Mouse (Mus musculus): ENCODE measurements at regions not wholly inside any gene's neighbourhood (a gene's known extent, or its start where the extent isn't known, plus 50 kb on each side); places are given as distances from the start of the nearest gene placed in this dataset.

DNA sequence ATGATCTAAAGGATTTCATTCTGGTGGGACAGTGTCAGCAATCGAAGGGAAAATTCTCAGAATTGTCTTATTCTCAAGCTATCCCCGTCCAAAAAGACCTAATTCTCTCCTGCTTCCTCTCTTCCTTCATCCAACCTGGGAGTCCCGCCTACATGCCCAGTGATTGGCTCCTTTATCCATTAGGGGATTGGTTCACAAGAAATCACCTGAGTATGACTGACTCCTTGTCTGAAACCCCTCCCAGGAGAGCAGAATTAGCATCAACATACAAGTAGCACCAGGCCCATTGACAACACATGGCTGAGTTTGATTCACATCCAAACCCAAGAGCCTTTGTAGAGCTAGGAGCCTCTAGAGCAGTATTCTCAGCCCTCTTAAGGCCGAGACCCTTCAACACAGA lies 148.9 kb downstream of the Zfp706 start:
- Histone ChIP-seq H3K36me3 (ENCODE audit: control insufficient read depth in 1 of 2, insufficient read depth in 2 of 2, low read length in 2 of 2) (no peaks in the 10 kb centered on the region), H3K4me1 (ENCODE audit: control insufficient read depth in 1 of 2, insufficient read depth in 2 of 2, low read length in 2 of 2) (peaks cover 0 to 3% of the 10 kb centered on the region in 2 experiments; a peak in 1 of 4 replicates), H3K9me3 (replicated peaks; ENCODE audit: insufficient read depth, low read length) (no peaks in the 10 kb centered on the region), H3K9ac (ENCODE audit: control insufficient read depth, low read depth, low read length, poor library complexity, severe bottlenecking) (no peak overlapping the region), H3K27me3 (ENCODE audit: control insufficient read depth in 1 of 2, insufficient read depth in 2 of 2, low read length in 2 of 2) (no peaks in the 10 kb centered on the region), H3K27ac (ENCODE audit: control insufficient read depth, low read depth, low read length) (no peak overlapping the region), H3K4me3 (ENCODE audit: control insufficient read depth in 1 of 2, insufficient read depth in 1 of 2, low read depth in 2 of 2, low read length in 2 of 2) (no peak overlapping the region), H3K79me2 (ENCODE audit: control insufficient read depth, insufficient read depth, low read length, poor library complexity) (no peaks in the 10 kb centered on the region)
- peak; percentile 46 for DNase-seq (ENCODE audit: low read depth, low spot score)
- TF ChIP-seq MYC (IDR thresholded peaks at IDR 0.05; ENCODE audit: low read depth, low read length) (no peak), NELFE (IDR thresholded peaks at IDR 0.05; ENCODE audit: low read depth, low read length) (0 out of 2 replicates have a peak, but pooled peaks have one; percentile 20)

DNA sequence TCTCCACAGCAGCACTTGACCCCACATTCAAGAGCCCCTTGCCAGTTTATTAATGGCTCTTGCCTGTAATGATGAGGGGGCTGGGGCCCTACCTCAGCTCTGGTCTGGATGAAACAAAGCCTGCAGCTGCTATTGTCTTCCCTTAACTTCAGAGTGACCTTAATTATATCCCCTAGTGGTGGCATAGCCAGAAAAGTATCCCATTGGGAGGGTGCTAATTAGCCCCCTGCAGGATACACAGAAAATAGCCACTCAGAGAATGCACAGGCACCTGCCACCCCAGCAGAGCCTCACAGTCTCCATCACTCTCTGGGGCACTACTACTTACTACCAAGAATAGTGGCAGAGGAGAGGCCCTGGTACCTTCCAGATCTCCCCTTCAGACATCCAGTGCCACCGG lies 150.0 kb downstream of the Zfp706 start:
- no peak overlapping the region for H3K27ac ChIP-seq (ENCODE audit: control insufficient read depth, low read depth, low read length)
- no peak overlapping the region for H3K9ac ChIP-seq (ENCODE audit: control insufficient read depth, low read depth, low read length, poor library complexity, severe bottlenecking)
- no peaks in the 10 kb centered on the region for H3K9me3 ChIP-seq (replicated peaks; ENCODE audit: insufficient read depth, low read length)
- TF ChIP-seq MAX (IDR thresholded peaks at IDR 0.05; ENCODE audit: low read length) (no peak), CTCF (IDR thresholded peaks at IDR 0.05 in 2 of 3, conservative IDR thresholded peaks at IDR 0.05 in 1 of 3; ENCODE audit: control insufficient read depth in 1 of 3, insufficient read depth in 1 of 3, low read depth in 2 of 3, low read length in 3 of 3, poor library complexity in 1 of 3, severe bottlenecking in 1 of 3) (peak in 2 of 3 experiments; percentile 37 to 67; a peak in 4 of 6 replicates), ETS1 (IDR thresholded peaks at IDR 0.05; ENCODE audit: low read depth, low read length) (no peak), TAL1 (IDR thresholded peaks at IDR 0.05; ENCODE audit: low read length) (no peak), POLR2AphosphoS2 (IDR thresholded peaks at IDR 0.05; ENCODE audit: low read length) (no peak), EP300 (IDR thresholded peaks at IDR 0.05; ENCODE audit: low read depth in 1 of 2, low read length in 2 of 2) (no peak), SMC3 (IDR thresholded peaks at IDR 0.05; ENCODE audit: low read depth, low read length) (peak; percentile 43; the same call in 1 of the 2 replicates), POLR2A (IDR thresholded peaks at IDR 0.05; ENCODE audit: control insufficient read depth in 1 of 2, insufficient read depth in 1 of 2, low read depth in 1 of 2, low read length in 2 of 2, poor library complexity in 1 of 2) (no peak), MEF2A (IDR thresholded peaks at IDR 0.05; ENCODE audit: extremely low read depth, insufficient replicate concordance, low read depth, low read length, poor library complexity, severe bottlenecking) (no peak), TBP (IDR thresholded peaks at IDR 0.05; ENCODE audit: low read depth, low read length) (no peak), ZC3H11A (IDR thresholded peaks at IDR 0.05; ENCODE audit: low read depth, low read length) (no peak), MAFK (IDR thresholded peaks at IDR 0.05; ENCODE audit: borderline replicate concordance, low read depth, low read length) (no peak)
- no peaks in the 10 kb centered on the region for H3K27me3 ChIP-seq (ENCODE audit: control insufficient read depth in 1 of 2, insufficient read depth in 2 of 2, low read length in 2 of 2)
- peak; percentile 35 for DNase-seq (ENCODE audit: low read depth, low spot score)
- no peaks in the 10 kb centered on the region for H3K36me3 ChIP-seq (ENCODE audit: control insufficient read depth in 1 of 2, insufficient read depth in 2 of 2, low read length in 2 of 2)
- no peaks in the 10 kb centered on the region for H3K79me2 ChIP-seq (ENCODE audit: control insufficient read depth, insufficient read depth, low read length, poor library complexity)
- no peaks in the 10 kb centered on the region for H3K4me1 ChIP-seq (ENCODE audit: control insufficient read depth in 1 of 2, insufficient read depth in 2 of 2, low read length in 2 of 2)
- H3K4me3 ChIP-seq (ENCODE audit: control insufficient read depth in 1 of 2, insufficient read depth in 1 of 2, low read depth in 2 of 2, low read length in 2 of 2), result no peak overlapping the region

DNA sequence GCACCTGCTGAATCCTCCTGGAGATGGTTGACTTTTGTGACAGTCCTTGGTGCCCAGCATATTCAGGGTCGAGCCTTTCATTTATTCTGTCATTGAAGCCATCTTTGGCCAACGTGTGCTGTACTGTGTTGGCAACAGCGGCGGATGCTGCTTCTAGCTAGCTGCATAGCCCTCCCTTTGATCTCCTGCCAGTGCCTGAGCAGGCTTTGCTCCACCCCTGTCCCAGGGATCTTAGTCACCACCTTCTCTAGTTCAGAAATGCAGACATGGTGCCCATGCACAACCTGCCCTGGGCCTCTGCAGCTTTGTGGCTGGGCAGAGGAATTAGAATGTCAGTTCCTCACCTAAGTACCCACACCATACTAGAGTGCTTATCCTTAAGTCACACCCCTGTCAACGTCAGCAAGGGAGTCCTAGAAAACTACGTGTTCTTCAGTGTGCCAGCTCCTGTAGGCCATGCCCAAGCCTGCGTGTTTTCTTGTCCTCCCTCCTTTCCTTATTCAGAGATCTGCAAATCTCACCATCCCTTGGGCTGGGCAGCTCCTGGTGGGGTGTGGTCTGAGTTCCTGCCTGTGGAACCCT lies 151.9 kb downstream of the Zfp706 start:
- H3K4me3 ChIP-seq (ENCODE audit: control insufficient read depth in 1 of 2, insufficient read depth in 1 of 2, low read depth in 2 of 2, low read length in 2 of 2), result no peak overlapping the region
- H3K27ac ChIP-seq (ENCODE audit: control insufficient read depth, low read depth, low read length), result no peak overlapping the region
- no peak for DNase-seq (ENCODE audit: low read depth, low spot score)
- H3K36me3 ChIP-seq (ENCODE audit: control insufficient read depth in 1 of 2, insufficient read depth in 2 of 2, low read length in 2 of 2), result no peaks in the 10 kb centered on the region
- H3K27me3 ChIP-seq (ENCODE audit: control insufficient read depth in 1 of 2, insufficient read depth in 2 of 2, low read length in 2 of 2), result no peaks in the 10 kb centered on the region
- no peak overlapping the region for H3K9ac ChIP-seq (ENCODE audit: control insufficient read depth, low read depth, low read length, poor library complexity, severe bottlenecking)
- H3K79me2 ChIP-seq (ENCODE audit: control insufficient read depth, insufficient read depth, low read length, poor library complexity), result no peaks in the 10 kb centered on the region
- no peaks in the 10 kb centered on the region for H3K4me1 ChIP-seq (ENCODE audit: control insufficient read depth in 1 of 2, insufficient read depth in 2 of 2, low read length in 2 of 2)
- TF ChIP-seq HCFC1 (IDR thresholded peaks at IDR 0.05; ENCODE audit: low read depth, low read length), result no peak
- TF ChIP-seq TCF12 (IDR thresholded peaks at IDR 0.05; ENCODE audit: low read depth, low read length), result no peak
- TF ChIP-seq MAZ (IDR thresholded peaks at IDR 0.05; ENCODE audit: low read depth, low read length), result no peak
- no peak for TF ChIP-seq NELFE (IDR thresholded peaks at IDR 0.05; ENCODE audit: low read depth, low read length)
- no peak for TF ChIP-seq E2F4 (IDR thresholded peaks at IDR 0.05; ENCODE audit: borderline replicate concordance, low read depth, low read length)
- no peak for TF ChIP-seq MAX (IDR thresholded peaks at IDR 0.05; ENCODE audit: low read length)
- TF ChIP-seq MYC (IDR thresholded peaks at IDR 0.05; ENCODE audit: low read depth, low read length), result no peak
- no peak for TF ChIP-seq POLR2A (IDR thresholded peaks at IDR 0.05; ENCODE audit: control insufficient read depth in 1 of 2, insufficient read depth in 1 of 2, low read depth in 1 of 2, low read length in 2 of 2, poor library complexity in 1 of 2)
- TF ChIP-seq MAFK (IDR thresholded peaks at IDR 0.05; ENCODE audit: borderline replicate concordance, low read depth, low read length), result no peak
- no peak for TF ChIP-seq UBTF (IDR thresholded peaks at IDR 0.05; ENCODE audit: borderline replicate concordance, insufficient read depth, low read depth, low read length)
- TF ChIP-seq EP300 (IDR thresholded peaks at IDR 0.05; ENCODE audit: low read depth in 1 of 2, low read length in 2 of 2), result no peak
- TF ChIP-seq NRF1 (IDR thresholded peaks at IDR 0.05; ENCODE audit: insufficient read depth, low read depth, low read length, poor library complexity, severe bottlenecking), result no peak
- TF ChIP-seq RCOR1 (IDR thresholded peaks at IDR 0.05; ENCODE audit: low read depth, low read length), result no peak
- no peak for TF ChIP-seq MYB (IDR thresholded peaks at IDR 0.05; ENCODE audit: low read depth, low read length)
- no peak for TF ChIP-seq KAT2A (conservative IDR thresholded peaks at IDR 0.05; ENCODE audit: low read depth, low read length)
- no peak for TF ChIP-seq SIN3A (IDR thresholded peaks at IDR 0.05; ENCODE audit: low read length)
- no peaks in the 10 kb centered on the region for H3K9me3 ChIP-seq (replicated peaks; ENCODE audit: insufficient read depth, low read length)

All from MEL (cell line).